Mouse (Mus musculus): ENCODE results near the gene Naa20. TPM values are rescaled to one million over a fixed set of nuclear protein-coding genes. Genes with fewer than 3 reads are reported as not detected.

Naa20 gene
- polyA plus RNA-seq, 1 experiment from 2014 or later: 118 TPM

DNA sequence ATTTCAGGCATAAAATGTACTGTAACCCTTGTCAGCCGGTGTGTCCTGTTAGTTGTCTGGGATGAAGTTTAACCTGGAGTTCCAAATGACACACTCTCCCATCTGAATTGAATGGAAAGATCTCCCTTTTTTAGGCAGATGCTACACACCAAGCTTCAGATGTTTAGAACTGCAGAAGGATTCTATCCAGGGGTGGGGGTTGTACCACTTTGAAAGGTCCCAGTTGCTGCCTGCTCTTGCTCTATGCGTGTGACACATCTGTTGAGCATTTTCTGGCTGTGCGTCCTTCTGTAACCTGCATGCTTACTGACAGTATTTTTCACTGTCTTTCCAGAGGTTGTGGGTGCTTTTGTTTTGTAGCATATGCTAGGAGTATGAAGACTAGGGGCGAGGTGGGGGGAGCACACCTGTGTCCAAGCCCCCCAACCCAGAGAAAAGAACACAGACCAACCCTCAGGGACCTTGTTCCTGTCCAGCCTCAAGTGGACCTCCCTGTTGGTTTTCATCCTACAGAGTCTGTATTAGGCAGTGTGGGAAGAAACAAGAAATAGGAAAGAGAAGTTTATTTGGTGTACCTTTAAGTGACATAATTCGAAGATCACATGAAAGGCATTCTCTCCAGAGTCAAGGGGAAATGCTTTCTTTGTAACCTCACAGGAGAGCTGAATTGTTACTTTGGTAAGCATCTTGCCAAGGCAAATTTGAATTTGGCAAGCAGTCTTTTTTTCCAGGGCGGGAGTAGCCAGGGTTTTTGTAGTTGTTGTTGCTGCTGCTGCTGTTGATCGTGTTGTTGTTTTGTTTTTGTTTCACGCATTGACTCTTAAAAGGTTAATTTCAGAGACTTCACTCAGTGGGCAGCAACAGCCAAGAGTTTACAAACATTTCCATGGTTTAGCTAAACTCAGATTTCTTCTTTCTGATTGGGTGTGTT lies 40.4 kb upstream of the Naa20 start:
- ATAC-seq: no peak
- peak overlapping the region; percentile 59 for H3K4me2 ChIP-seq (replicated peaks; ENCODE audit: low read depth, low read length)
- WGBS: 20% methylated on average over 8 of the region's 8 CpGs

DNA sequence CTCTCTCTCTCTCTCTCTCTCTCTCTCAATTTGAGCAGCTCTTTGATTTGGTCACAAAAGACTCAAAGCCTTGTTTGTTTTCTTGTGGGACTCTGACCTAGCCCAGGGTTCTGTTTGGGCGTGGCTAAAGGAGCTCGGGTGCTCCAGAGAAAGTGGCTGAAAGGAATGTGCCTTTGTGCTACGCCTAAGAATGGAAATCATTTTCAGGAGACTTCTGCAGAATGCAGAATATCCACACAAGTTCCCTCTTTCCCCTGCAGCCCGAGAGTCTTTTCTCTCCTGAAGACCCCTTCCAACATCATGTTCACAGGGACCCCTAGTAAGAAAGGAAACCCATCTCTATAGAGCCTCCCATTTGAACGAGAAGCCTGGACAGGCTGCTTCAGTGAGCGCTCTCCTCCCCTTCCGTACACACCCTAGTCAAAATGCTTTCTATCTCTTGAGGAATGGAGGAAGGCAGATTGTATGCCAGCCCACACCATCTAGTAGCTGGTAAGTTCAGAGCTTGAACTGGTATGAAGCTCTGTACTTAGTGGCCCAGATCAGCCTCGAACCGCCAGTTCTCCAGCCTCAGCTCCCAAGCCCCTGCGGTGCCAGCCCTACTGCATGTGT lies 39.6 kb upstream of the Naa20 start:
- no peak for TF ChIP-seq CTCF (IDR thresholded peaks at IDR 0.05)
- peak; percentile 46; the same call in 1 of the 2 replicates for TF ChIP-seq EP300 (IDR thresholded peaks at IDR 0.05)
- DNase-seq (ENCODE audit: low spot score) (peak; percentile 88), ATAC-seq (peak; percentile 25; the same call in 1 of the 2 replicates)

More for the DNA sequence above, 40.4 kb upstream of the Naa20 start:
- Histone ChIP-seq H3K4me1 (ENCODE audit: insufficient read depth, low read depth, low read length) (peaks cover 30% of the 10 kb centered on the region), H3K9ac (replicated peaks; ENCODE audit: low read depth) (peak overlapping the region; percentile 45), H3K36me3 (ENCODE audit: insufficient read depth, low read length) (peaks cover 5% of the 10 kb centered on the region; the same call in 1 of the 2 replicates), H3K27me3 (replicated peaks; ENCODE audit: insufficient read depth, low read length) (no peaks in the 10 kb centered on the region), H3K9me3 (ENCODE audit: low read length) (no peaks in the 10 kb centered on the region), H3K4me3 (ENCODE audit: low read depth, low read length) (peak overlapping the region; percentile 49), H3K27ac (ENCODE audit: low read length) (peak overlapping the region; percentile 97)
- no peak for TF ChIP-seq CTCF (IDR thresholded peaks at IDR 0.05)
- no peak for TF ChIP-seq EP300 (IDR thresholded peaks at IDR 0.05)
- DNase-seq (ENCODE audit: low spot score): peak; percentile 55

DNA sequence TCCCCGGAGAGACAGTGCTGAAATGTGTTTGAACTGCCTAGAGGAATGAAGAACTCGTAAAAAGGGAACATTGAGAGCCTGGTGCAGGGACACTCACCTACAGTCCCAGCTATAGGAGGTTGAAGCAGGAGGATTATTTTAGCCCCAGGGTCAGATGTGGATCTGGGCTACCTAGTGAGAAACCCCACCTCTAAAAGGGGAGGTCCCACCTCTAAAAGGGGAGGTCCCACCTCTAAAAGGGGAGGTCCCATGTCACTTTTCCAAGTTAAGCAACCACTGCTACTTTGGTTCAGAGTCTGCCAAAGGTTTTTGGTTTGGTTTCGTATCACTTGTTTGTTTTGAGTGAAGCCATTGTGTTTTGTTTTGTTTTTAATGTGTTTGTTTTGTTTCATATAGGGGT lies 36.6 kb upstream of the Naa20 start:
- Histone ChIP-seq H3K4me2 (replicated peaks; ENCODE audit: low read depth, low read length) (no peak overlapping the region), H3K9ac (replicated peaks; ENCODE audit: low read depth) (no peak overlapping the region), H3K4me3 (ENCODE audit: low read depth, low read length) (no peak overlapping the region), H3K9me3 (ENCODE audit: low read length) (no peaks in the 10 kb centered on the region), H3K4me1 (ENCODE audit: insufficient read depth, low read depth, low read length) (peaks cover 10% of the 10 kb centered on the region), H3K27ac (ENCODE audit: low read length) (no peak overlapping the region), H3K27me3 (replicated peaks; ENCODE audit: insufficient read depth, low read length) (no peaks in the 10 kb centered on the region), H3K36me3 (ENCODE audit: insufficient read depth, low read length) (peaks cover 14% of the 10 kb centered on the region; the same call in 1 of the 2 replicates)
- ATAC-seq: no peak
- TF ChIP-seq CTCF (IDR thresholded peaks at IDR 0.05): no peak
- no peak for TF ChIP-seq EP300 (IDR thresholded peaks at IDR 0.05)
- no peak for DNase-seq (ENCODE audit: low spot score)
- 63% methylated on average over 3 of the region's 3 CpGs for WGBS

More for the DNA sequence above, 39.6 kb upstream of the Naa20 start:
- Histone ChIP-seq H3K27me3 (replicated peaks; ENCODE audit: insufficient read depth, low read length) (no peaks in the 10 kb centered on the region), H3K36me3 (ENCODE audit: insufficient read depth, low read length) (peaks cover 9% of the 10 kb centered on the region; the same call in 1 of the 2 replicates), H3K27ac (ENCODE audit: low read length) (peak overlapping the region; percentile 97), H3K4me2 (replicated peaks; ENCODE audit: low read depth, low read length) (peak overlapping the region; percentile 59), H3K9me3 (ENCODE audit: low read length) (no peaks in the 10 kb centered on the region), H3K4me3 (ENCODE audit: low read depth, low read length) (peak overlapping the region; percentile 49), H3K4me1 (ENCODE audit: insufficient read depth, low read depth, low read length) (peaks cover 24% of the 10 kb centered on the region), H3K9ac (replicated peaks; ENCODE audit: low read depth) (peak overlapping the region; percentile 32)
- 23% methylated on average over 10 of the region's 10 CpGs for WGBS

DNA sequence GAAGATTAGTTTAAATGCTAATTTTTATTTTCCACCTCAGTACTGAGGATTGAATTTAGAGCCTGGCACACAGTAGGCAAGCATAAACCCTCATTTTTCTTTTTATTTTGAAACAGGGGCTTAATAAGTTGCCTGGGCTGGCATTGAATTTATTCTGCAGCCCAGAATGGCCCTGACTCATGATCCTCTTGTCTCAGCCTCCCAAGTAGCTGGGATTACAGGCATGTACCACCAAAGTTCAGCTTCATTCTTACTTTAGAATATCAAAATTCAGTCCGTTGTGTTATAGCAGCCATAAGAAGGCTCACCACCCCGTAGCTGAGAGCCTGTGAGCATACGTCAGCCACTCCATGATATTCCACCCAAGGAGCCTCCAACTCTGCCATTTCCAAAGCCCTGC lies 35.7 kb upstream of the Naa20 start:
- Histone ChIP-seq H3K36me3 (ENCODE audit: insufficient read depth, low read length) (peaks cover 14% of the 10 kb centered on the region; the same call in 1 of the 2 replicates), H3K4me2 (replicated peaks; ENCODE audit: low read depth, low read length) (no peak overlapping the region), H3K4me1 (ENCODE audit: insufficient read depth, low read depth, low read length) (peaks cover 10% of the 10 kb centered on the region), H3K9ac (replicated peaks; ENCODE audit: low read depth) (no peak overlapping the region), H3K27me3 (replicated peaks; ENCODE audit: insufficient read depth, low read length) (no peaks in the 10 kb centered on the region), H3K4me3 (ENCODE audit: low read depth, low read length) (no peak overlapping the region), H3K9me3 (ENCODE audit: low read length) (no peaks in the 10 kb centered on the region), H3K27ac (ENCODE audit: low read length) (no peak overlapping the region)
- WGBS: 90% methylated on average over 3 of the region's 3 CpGs
- TF ChIP-seq EP300 (IDR thresholded peaks at IDR 0.05): no peak
- no peak for TF ChIP-seq CTCF (IDR thresholded peaks at IDR 0.05)
- ATAC-seq (no peak), DNase-seq (ENCODE audit: low spot score) (no peak)

DNA sequence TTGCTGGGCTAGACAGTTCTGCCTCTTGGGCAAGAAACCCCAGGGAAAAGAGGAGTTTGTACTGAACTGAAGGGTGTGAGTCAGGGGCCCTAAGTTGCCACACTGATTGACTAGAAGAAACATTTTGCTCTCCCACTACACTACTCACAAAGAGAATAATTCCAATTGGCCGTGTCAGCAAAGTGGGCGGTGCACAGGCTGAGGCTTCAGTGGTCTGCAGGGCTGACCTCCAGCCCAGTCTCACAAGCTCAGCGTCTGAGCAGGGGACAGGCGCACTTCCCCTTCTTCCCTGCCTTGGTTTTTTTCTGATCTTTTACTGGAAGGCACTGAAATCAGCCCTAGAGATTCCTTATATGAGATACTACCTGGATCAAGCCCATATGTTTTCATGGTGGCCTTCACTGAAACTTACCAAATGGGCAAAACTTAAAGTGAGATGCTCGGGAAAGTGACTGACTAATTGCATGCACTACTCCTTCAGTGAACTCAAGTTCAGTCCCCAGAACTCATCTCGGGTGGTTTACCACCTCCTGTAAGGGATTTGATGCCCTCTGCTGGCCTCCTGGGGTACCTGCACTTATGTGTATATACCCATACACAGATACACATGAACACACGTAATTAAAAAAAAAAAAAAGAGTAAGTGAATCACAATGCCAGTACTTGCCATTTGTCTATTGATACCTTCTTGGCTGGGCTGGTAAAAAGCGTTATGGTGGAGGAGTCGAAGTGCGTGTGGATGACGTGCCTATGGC lies 35.0 kb upstream of the Naa20 start:
- TF ChIP-seq EP300 (IDR thresholded peaks at IDR 0.05) (no peak), CTCF (IDR thresholded peaks at IDR 0.05) (peak; percentile 37)

More for the DNA sequence above, 35.0 kb upstream of the Naa20 start:
- no peaks in the 10 kb centered on the region for H3K27me3 ChIP-seq (replicated peaks; ENCODE audit: insufficient read depth, low read length)
- H3K9me3 ChIP-seq (ENCODE audit: low read length): no peaks in the 10 kb centered on the region
- no peak for ATAC-seq
- no peak overlapping the region for H3K4me2 ChIP-seq (replicated peaks; ENCODE audit: low read depth, low read length)
- peaks cover 14% of the 10 kb centered on the region; the same call in 1 of the 2 replicates for H3K36me3 ChIP-seq (ENCODE audit: insufficient read depth, low read length)
- WGBS: 90% methylated on average over 11 of the region's 11 CpGs
- H3K4me3 ChIP-seq (ENCODE audit: low read depth, low read length): no peak overlapping the region
- H3K27ac ChIP-seq (ENCODE audit: low read length): 0 out of 2 replicates have a peak overlapping the region, but pooled peaks have one; percentile 3
- DNase-seq (ENCODE audit: low spot score): no peak
- no peak overlapping the region for H3K9ac ChIP-seq (replicated peaks; ENCODE audit: low read depth)
- H3K4me1 ChIP-seq (ENCODE audit: insufficient read depth, low read depth, low read length): peaks cover 14% of the 10 kb centered on the region

Data from lung, postnatal 0 days (tissue).